Mouse (Mus musculus) heart, embryonic 13.5 days (tissue): ENCODE results near the gene Gm498. TPM values are rescaled to one million over a fixed set of nuclear protein-coding genes. Genes with fewer than 3 reads are reported as not detected.

Experiments
- microRNA-seq: library from miRNA; unstranded; fragments of <30 nt; microRNA quantifications from one replicate; pipeline ENCODE4, GENCODE M21; 2016
- polyA plus RNA-seq: library from polyadenylated mRNA; unstranded; fragments of >200 nt; fragmentation: Nextera tagmentation; extraction: Ambion mirVana; gene quantifications from 2 replicates; pipeline ENCODE4 v1.2.1, GENCODE M21; 2015

The Gm498 gene
- polyA plus RNA-seq, 1 experiment from 2014 or later: not detected

Small RNAs within 50 kb of the gene (microRNA-seq; reads per million reads assigned to microRNA genes)
- gene Mir6404: not detected

Other genes with a start within 250 kb of the Gm498 start
- gene Tnfrsf26, start 238.1 kb upstream of the Gm498 start, polyA plus RNA-seq: 0.46 and 0.62 TPM in 2 replicates
- 3.8 and 5.3 TPM in 2 replicates for gene Tnfrsf22, start 217.2 kb upstream of the Gm498 start, polyA plus RNA-seq
- 2.4 and 3.1 TPM in 2 replicates for gene Tnfrsf23, start 181.0 kb upstream of the Gm498 start, polyA plus RNA-seq
- 34.8 and 36.2 TPM in 2 replicates for gene Osbpl5, start 109.9 kb upstream of the Gm498 start, polyA plus RNA-seq
- gene Mrgprg, start 99.8 kb upstream of the Gm498 start, polyA plus RNA-seq: not detected in 2 replicates
- gene Mrgpre, start 82.3 kb upstream of the Gm498 start, polyA plus RNA-seq: 1.8 and 1.9 TPM in 2 replicates
- gene Nadsyn1, start 44.0 kb upstream of the Gm498 start, polyA plus RNA-seq: 6.4 and 6.5 TPM in 2 replicates
- 24.5 and 25.6 TPM in 2 replicates for gene Dhcr7, start 43.7 kb upstream of the Gm498 start, polyA plus RNA-seq
- gene Shank2, start 135.1 kb downstream of the Gm498 start, polyA plus RNA-seq: 0.15 and 0.37 TPM in 2 replicates